ENCODE assay signal across 12 mouse cellular contexts in the genomic region with DNA sequence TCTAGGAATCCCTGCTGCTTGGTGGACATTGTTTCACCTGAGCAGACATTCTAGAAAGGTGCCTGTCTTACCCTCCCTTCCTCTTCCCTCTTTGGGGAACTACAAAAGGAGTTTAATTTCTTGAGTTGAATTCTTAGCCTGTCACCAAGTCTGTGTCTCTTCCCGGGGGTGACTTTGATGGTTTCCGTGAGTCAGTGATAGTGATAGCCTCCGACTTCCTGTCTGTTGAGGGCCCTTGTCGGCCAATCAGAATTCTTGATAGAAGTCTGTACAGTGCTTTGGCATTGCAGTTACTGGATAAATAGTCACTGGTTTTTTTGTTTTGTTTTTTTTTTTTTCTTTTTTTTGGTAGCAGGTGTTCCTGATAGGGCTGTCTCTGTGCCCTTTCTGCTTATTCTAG.
A peak's percentile ranks its signal among the peaks of the same experiment; 100 is the strongest.
DNase-seq lines count a peak whose midpoint lies in the region; ATAC-seq and TF ChIP-seq lines count a peak whose summit lies in the region.
"Had no signal": no experiment of that assay in that cellular context is flagged by ENCODE, and none has a peak within 500 bp of the region (broad histone marks: within the 10 kb centered on the region; RNA-seq: fewer than 3 reads in every experiment).

No protein-coding gene starts in this region.

- TF ChIP-seq CTCF in heart, postnatal 0 days (IDR thresholded peaks at IDR 0.05; ENCODE audit: low read depth) = no peak

- H3K36me3 ChIP-seq in heart, embryonic 13.5 days = peaks cover 5% of the 10 kb centered on the region; the same call in 1 of the 2 replicates
- no peaks in the 10 kb centered on the region for H3K36me3 ChIP-seq in heart, postnatal 0 days (replicated peaks; ENCODE audit: control insufficient read depth, insufficient read depth, low read length)
- no peaks in the 10 kb centered on the region for H3K36me3 ChIP-seq in midbrain, embryonic 13.5 days

- 39% methylated on average over 4 of the region's 4 CpGs for WGBS in heart, embryonic 13.5 days
- 23% methylated on average over 4 of the region's 4 CpGs for WGBS in heart, postnatal 0 days
- WGBS in midbrain, embryonic 13.5 days = 95% methylated on average over 4 of the region's 4 CpGs

- H3K9ac ChIP-seq in heart, embryonic 13.5 days = no peak overlapping the region
- H3K9ac ChIP-seq in heart, postnatal 0 days (replicated peaks; ENCODE audit: low read depth, low read length) = no peak overlapping the region
- no peak overlapping the region for H3K9ac ChIP-seq in midbrain, embryonic 13.5 days (replicated peaks)

- no peaks in the 10 kb centered on the region for H3K9me3 ChIP-seq in heart, embryonic 13.5 days
- H3K9me3 ChIP-seq in heart, postnatal 0 days (replicated peaks; ENCODE audit: control insufficient read depth, low read length) = no peaks in the 10 kb centered on the region
- no peaks in the 10 kb centered on the region for H3K9me3 ChIP-seq in midbrain, embryonic 13.5 days

- no peak for TF ChIP-seq EP300 in heart, postnatal 0 days (IDR thresholded peaks at IDR 0.05; ENCODE audit: low read depth)

- H3K27me3 ChIP-seq in heart, embryonic 13.5 days (replicated peaks) = no peaks in the 10 kb centered on the region
- no peaks in the 10 kb centered on the region for H3K27me3 ChIP-seq in heart, postnatal 0 days (ENCODE audit: control insufficient read depth, insufficient read depth, low read length)
- no peaks in the 10 kb centered on the region for H3K27me3 ChIP-seq in midbrain, embryonic 13.5 days

- peak overlapping the region; percentile 70 for H3K27ac ChIP-seq in heart, embryonic 13.5 days (replicated peaks)
- peak overlapping the region; percentile 65 for H3K27ac ChIP-seq in heart, postnatal 0 days (ENCODE audit: low read depth)
- H3K27ac ChIP-seq in midbrain, embryonic 13.5 days = no peak overlapping the region
- H3K27ac ChIP-seq: hindbrain, postnatal 0 days had no signal

- no peak for DNase-seq in heart, adult 18-20 months
- DNase-seq in CD8-positive naive resting alpha-beta T cell, adult 2 months (ENCODE audit: low read depth in 2 of 2, low spot score in 2 of 2) = peak; percentile 47 to 65
- DNase-seq in heart, postnatal 0 days (ENCODE audit: low spot score) = no peak
- no peak for DNase-seq in layer of hippocampus, adult 11-12 months (ENCODE audit: low spot score)
- no peak for DNase-seq in layer of hippocampus, adult 8-10 months (ENCODE audit: low spot score in 2 of 2)
- DNase-seq: adrenal gland, postnatal 10 days; kidney, postnatal 36 days; midbrain, embryonic 14.5 days had no signal

- no peak overlapping the region for H3K4me2 ChIP-seq in heart, embryonic 13.5 days
- H3K4me2 ChIP-seq in heart, postnatal 0 days (ENCODE audit: low read depth, low read length) = no peak overlapping the region
- H3K4me2 ChIP-seq in midbrain, embryonic 13.5 days (replicated peaks) = no peak overlapping the region

- no peak for ATAC-seq in heart, embryonic 13.5 days (ENCODE audit: extremely low read depth, insufficient number of reproducible peaks, low FRiP score, low TSS enrichment)
- ATAC-seq in heart, postnatal 0 days (ENCODE audit: insufficient read depth, low read depth) = no peak
- ATAC-seq in megakaryocyte-erythroid progenitor cell, adult 5-6 weeks (replicated peaks; ENCODE audit: low FRiP score, low TSS enrichment, poor library complexity, severe bottlenecking) = peak; percentile 80
- no peak for ATAC-seq in midbrain, embryonic 13.5 days
- ATAC-seq: hindbrain, postnatal 0 days had no signal

- H3K4me1 ChIP-seq in heart, embryonic 13.5 days = peaks cover 56% of the 10 kb centered on the region
- peaks cover 37% of the 10 kb centered on the region for H3K4me1 ChIP-seq in heart, postnatal 0 days (ENCODE audit: control insufficient read depth, insufficient read depth)
- H3K4me1 ChIP-seq in midbrain, embryonic 13.5 days (replicated peaks) = 0 out of 2 replicates have a peak, but pooled peaks cover 6% of the 10 kb centered on the region

- no peak overlapping the region for H3K4me3 ChIP-seq in heart, embryonic 13.5 days
- H3K4me3 ChIP-seq in heart, postnatal 0 days (ENCODE audit: low read depth, low read length) = no peak overlapping the region
- H3K4me3 ChIP-seq in midbrain, embryonic 13.5 days (replicated peaks) = no peak overlapping the region

Comparison
In these comparisons a context has a peak if more than half of its experiments do, and no peak if none do; other contexts are left out.
1. DNase-seq: peak in CD8-positive naive resting alpha-beta T cell, adult 2 months (2 of 2); none in heart, adult 18-20 months (0 of 2), heart, postnatal 0 days (single experiment), layer of hippocampus, adult 11-12 months (single experiment) and layer of hippocampus, adult 8-10 months (0 of 2).